Mouse (Mus musculus) myocyte (in vitro differentiated cells): ENCODE data around the gene Mbnl2. TPM values are rescaled to one million over a fixed set of nuclear protein-coding genes. Genes with fewer than 3 reads are reported as not detected.

Experiments
- H3K27me3 ChIP-seq: one replicate; pipeline ENCODE4 v1.6.1; 2011; ENCODE audit not compliant: control insufficient read depth, insufficient read depth, insufficient read length
- H3K36me3 ChIP-seq: one replicate; pipeline ENCODE4 v1.6.1; 2011; ENCODE audit not compliant: control insufficient read depth, insufficient read depth
- H3K4me2 ChIP-seq: one replicate; pipeline ENCODE4 v1.6.1; 2011; ENCODE audit warnings: low read depth, control low read depth
- H3K4me3 ChIP-seq: one replicate; pipeline ENCODE4 v1.5.1; 2011; ENCODE audit warnings: mild to moderate bottlenecking, control low read depth, moderate library complexity
- H3K79me2 ChIP-seq: one replicate; pipeline ENCODE4 v1.6.1; 2011; ENCODE audit not compliant: control insufficient read depth, insufficient read depth
- H3ac ChIP-seq: one replicate; pipeline ENCODE4 v1.6.1; 2011; ENCODE audit not compliant: control insufficient read depth, insufficient read length
- CEBPB ChIP-seq: IDR thresholded peaks from 2 replicates; pipeline ENCODE4 v1.6.1; 2011; ENCODE audit warnings: mild to moderate bottlenecking, moderate library complexity; ENCODE audit not compliant: poor library complexity, insufficient read depth, severe bottlenecking
- E2F4 ChIP-seq: IDR thresholded peaks from one replicate; pipeline ENCODE4 v1.6.1; 2011; ENCODE audit warnings: mild to moderate bottlenecking, control low read depth, moderate library complexity; ENCODE audit not compliant: insufficient read depth
- MAX ChIP-seq: IDR thresholded peaks from one replicate; pipeline ENCODE4 v1.6.1; 2011; ENCODE audit warnings: low read depth, mild to moderate bottlenecking, control low read depth
- MYOD1 ChIP-seq, 3 experiments: IDR thresholded peaks; one replicate each; pipeline ENCODE4 v1.6.1; 2011; ENCODE audit warnings: control low read depth in 2 of 3, low read depth in 2 of 3, mild to moderate bottlenecking in 2 of 3, moderate library complexity in 1 of 3; ENCODE audit not compliant: insufficient read length in 2 of 3, control insufficient read depth in 1 of 3
- MYOG ChIP-seq, 3 experiments: IDR thresholded peaks; one replicate each; pipeline ENCODE4 v1.6.1; 2011; ENCODE audit warnings: control low read depth in 2 of 3, low read depth in 2 of 3, mild to moderate bottlenecking in 2 of 3; ENCODE audit not compliant: insufficient read length in 2 of 3, control insufficient read depth in 1 of 3, insufficient read depth in 1 of 3
- POLR2A ChIP-seq: IDR thresholded peaks from one replicate; pipeline ENCODE4 v1.6.1; 2011; ENCODE audit warnings: low read depth, mild to moderate bottlenecking, control low read depth, moderate library complexity; ENCODE audit not compliant: insufficient read length
- POLR2AphosphoS2 ChIP-seq: IDR thresholded peaks from one replicate; pipeline ENCODE4 v1.6.1; 2011; ENCODE audit warnings: low read depth, control low read depth; ENCODE audit not compliant: insufficient read length
- REST ChIP-seq: IDR thresholded peaks from one replicate; pipeline ENCODE4 v1.6.1; 2011; ENCODE audit warnings: mild to moderate bottlenecking, control low read depth, moderate library complexity; ENCODE audit not compliant: insufficient read depth, insufficient read length
- SRF ChIP-seq: IDR thresholded peaks from one replicate; pipeline ENCODE4 v1.6.1; 2011; ENCODE audit warnings: low read depth; ENCODE audit not compliant: control insufficient read depth, insufficient read length
- TCF12 ChIP-seq: IDR thresholded peaks from one replicate; pipeline ENCODE4 v1.6.1; 2011; ENCODE audit warnings: mild to moderate bottlenecking, control low read depth; ENCODE audit not compliant: poor library complexity, insufficient read depth, severe bottlenecking
- TCF3 ChIP-seq: IDR thresholded peaks from one replicate; pipeline ENCODE4 v1.6.1; 2011; ENCODE audit warnings: low read depth, control low read depth; ENCODE audit not compliant: insufficient read length
- USF1 ChIP-seq: IDR thresholded peaks from one replicate; pipeline ENCODE4 v1.6.1; 2011; ENCODE audit warnings: low read depth, mild to moderate bottlenecking, control low read depth, moderate library complexity
- polyA plus RNA-seq: library from polyadenylated mRNA; unstranded; fragments of >200 nt; fragmentation: generic; extraction: Trizol; gene quantifications from one replicate; pipeline ENCODE4 v1.2.1, GENCODE M21; 2012; ENCODE audit warnings: missing spikeins

The Mbnl2 gene
- polyA plus RNA-seq, 1 experiment, result 38.5 TPM

GRCm38 (mm10) chr14:120242711-120243110 lies 32.8 kb upstream of the Mbnl2 start:
- H3ac ChIP-seq, result no peak overlapping the region
- no peak overlapping the region for H3K4me3 ChIP-seq
- no peaks in the 10 kb centered on the region for H3K36me3 ChIP-seq
- H3K79me2 ChIP-seq, result no peaks in the 10 kb centered on the region
- no peak for TF ChIP-seq SRF
- TF ChIP-seq CEBPB, result no peak
- no peak for TF ChIP-seq REST
- TF ChIP-seq TCF12, result no peak
- TF ChIP-seq TCF3, result no peak
- TF ChIP-seq POLR2AphosphoS2, result no peak
- no peak for TF ChIP-seq USF1
- TF ChIP-seq MAX, result no peak
- no peak for TF ChIP-seq MYOG (IDR thresholded peaks at IDR 0.05; ENCODE audit: control insufficient read depth in 1 of 3, insufficient read depth in 1 of 3, insufficient read length in 2 of 3, low read depth in 2 of 3)
- TF ChIP-seq E2F4, result no peak
- no peak for TF ChIP-seq POLR2A
- no peak for TF ChIP-seq MYOD1 (IDR thresholded peaks at IDR 0.05; ENCODE audit: control insufficient read depth in 1 of 3, insufficient read length in 2 of 3, low read depth in 2 of 3)
- H3K4me2 ChIP-seq, result no peak overlapping the region
- no peaks in the 10 kb centered on the region for H3K27me3 ChIP-seq

DNA sequence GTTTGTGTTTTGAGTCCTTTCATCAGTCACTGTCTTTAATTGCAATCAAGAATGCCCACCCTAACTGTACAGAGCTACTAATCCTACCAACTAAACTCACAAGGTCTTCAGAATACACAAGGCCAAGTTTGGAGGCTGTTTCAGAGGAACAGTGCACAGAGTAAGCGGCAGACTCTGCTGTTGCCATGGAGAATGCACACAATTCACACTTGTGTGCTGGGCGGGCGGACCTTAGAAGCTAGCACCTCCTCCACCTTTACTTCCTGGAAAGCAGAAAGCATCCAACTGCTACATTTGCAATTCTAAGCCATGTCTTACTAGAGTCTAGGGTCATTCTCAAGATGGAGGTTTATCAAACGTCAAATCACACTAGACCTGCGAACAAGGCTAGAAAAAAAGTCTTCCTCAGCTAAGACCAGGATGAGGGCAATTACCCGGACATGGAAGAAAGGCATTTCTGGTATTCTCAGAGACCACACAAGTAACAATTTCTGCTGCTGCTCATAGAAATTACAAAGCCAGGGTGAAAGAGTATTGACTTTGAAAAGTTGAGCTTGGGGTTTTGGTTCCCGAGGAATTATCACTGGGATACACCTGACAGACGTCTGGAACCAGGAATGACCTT lies 30.3 kb upstream of the Mbnl2 start:
- H3ac ChIP-seq, result no peak overlapping the region
- H3K27me3 ChIP-seq, result no peaks in the 10 kb centered on the region
- H3K36me3 ChIP-seq, result no peaks in the 10 kb centered on the region
- no peak for TF ChIP-seq CEBPB
- TF ChIP-seq MYOG (IDR thresholded peaks at IDR 0.05; ENCODE audit: control insufficient read depth in 1 of 3, insufficient read depth in 1 of 3, insufficient read length in 2 of 3, low read depth in 2 of 3), result no peak
- TF ChIP-seq POLR2A, result no peak
- H3K4me3 ChIP-seq, result no peak overlapping the region
- H3K4me2 ChIP-seq, result no peak overlapping the region
- no peaks in the 10 kb centered on the region for H3K79me2 ChIP-seq

GRCm38 (mm10) chr14:120253331-120253730 lies 22.1 kb upstream of the Mbnl2 start:
- TF ChIP-seq POLR2A (no peak), SRF (no peak)
- Histone ChIP-seq H3K4me2 (no peak overlapping the region), H3K4me3 (no peak overlapping the region), H3K79me2 (no peaks in the 10 kb centered on the region), H3K27me3 (no peaks in the 10 kb centered on the region), H3K36me3 (no peaks in the 10 kb centered on the region), H3ac (no peak overlapping the region)

DNA sequence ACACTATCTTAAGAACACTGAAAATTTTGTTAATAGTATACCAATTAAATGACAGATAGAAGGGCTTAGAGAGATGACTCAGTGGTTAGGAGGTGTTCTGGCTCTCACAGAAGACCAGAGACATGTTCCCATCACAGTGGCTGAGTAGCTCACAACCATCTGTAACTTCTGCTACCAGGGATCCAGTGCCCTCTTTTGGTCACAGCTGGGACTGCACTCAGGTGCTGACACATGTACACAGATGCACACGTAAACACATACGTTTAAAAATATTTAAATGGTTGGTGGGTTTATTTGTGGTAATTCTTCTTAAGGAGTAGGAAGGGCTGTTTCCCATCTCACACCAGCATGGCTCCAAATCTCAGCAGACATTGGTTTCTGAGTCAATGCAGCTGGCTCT lies 19.3 kb upstream of the Mbnl2 start:
- Histone ChIP-seq H3K4me2 (no peak overlapping the region), H3ac (no peak overlapping the region), H3K36me3 (no peaks in the 10 kb centered on the region), H3K27me3 (no peaks in the 10 kb centered on the region), H3K4me3 (no peak overlapping the region), H3K79me2 (no peaks in the 10 kb centered on the region)
- TF ChIP-seq USF1 (no peak), REST (no peak), TCF12 (no peak), CEBPB (no peak), SRF (no peak), E2F4 (no peak), MYOD1 (IDR thresholded peaks at IDR 0.05; ENCODE audit: control insufficient read depth in 1 of 3, insufficient read length in 2 of 3, low read depth in 2 of 3) (no peak), POLR2AphosphoS2 (no peak), POLR2A (no peak), MYOG (IDR thresholded peaks at IDR 0.05; ENCODE audit: control insufficient read depth in 1 of 3, insufficient read depth in 1 of 3, insufficient read length in 2 of 3, low read depth in 2 of 3) (no peak)

- Histone ChIP-seq H3K4me2 (no peak overlapping the region), H3K4me3 (no peak overlapping the region), H3K79me2 (no peaks in the 10 kb centered on the region), H3ac (no peak overlapping the region), H3K27me3 (no peaks in the 10 kb centered on the region), H3K36me3 (no peaks in the 10 kb centered on the region)
- TF ChIP-seq E2F4, result no peak
- no peak for TF ChIP-seq MYOD1 (IDR thresholded peaks at IDR 0.05; ENCODE audit: control insufficient read depth in 1 of 3, insufficient read length in 2 of 3, low read depth in 2 of 3)
- no peak for TF ChIP-seq USF1
- no peak for TF ChIP-seq POLR2A
- no peak for TF ChIP-seq POLR2AphosphoS2
- no peak for TF ChIP-seq MYOG (IDR thresholded peaks at IDR 0.05; ENCODE audit: control insufficient read depth in 1 of 3, insufficient read depth in 1 of 3, insufficient read length in 2 of 3, low read depth in 2 of 3)
- no peak for TF ChIP-seq SRF
- TF ChIP-seq CEBPB, result no peak
- no peak for TF ChIP-seq MAX
- no peak for TF ChIP-seq TCF3
- TF ChIP-seq TCF12, result no peak
- TF ChIP-seq REST, result no peak
Measured at GRCm38 (mm10) chr14:120256623-120257384, 18.7 kb upstream of the Mbnl2 start.
